Mouse (Mus musculus) cerebellum, adult 2 months (tissue): ENCODE data around the gene Spint2. TPM values are rescaled to one million over a fixed set of nuclear protein-coding genes. Genes with fewer than 3 reads are reported as not detected.

Source experiments
- DNase-seq, 2 experiments: peaks; one replicate each; pipeline ENCODE4 v3.0.0; 2021
- H3K27ac ChIP-seq: fragments of 200-500 bp; 2 replicates; pipeline ENCODE4 v1.5.1; 2012; ENCODE audit warnings: low read length, control low read depth, inconsistent platforms; ENCODE audit not compliant: insufficient read depth
- H3K27me3 ChIP-seq: fragments of 200-500 bp; 2 replicates; pipeline ENCODE4 v1.6.1; 2012; ENCODE audit warnings: inconsistent platforms, mild to moderate bottlenecking, low read length, moderate library complexity; ENCODE audit not compliant: control insufficient read depth, insufficient read depth
- H3K4me1 ChIP-seq: fragments of 200-500 bp; 2 replicates; pipeline ENCODE4 v1.6.1; 2011; ENCODE audit warnings: low read length; ENCODE audit not compliant: control insufficient read depth, insufficient read depth
- H3K4me3 ChIP-seq: fragments of 200-500 bp; replicated peaks from 2 replicates; pipeline ENCODE3; 2011; ENCODE audit warnings: mild to moderate bottlenecking, low read depth, low read length, control low read depth; ENCODE audit not compliant: insufficient read depth
- CTCF ChIP-seq: fragments of 200-500 bp; IDR thresholded peaks from 2 replicates; pipeline ENCODE4 v1.5.1; 2011; ENCODE audit warnings: low read depth, mild to moderate bottlenecking, control low read depth, low read length, moderate library complexity, borderline replicate concordance; ENCODE audit not compliant: insufficient read depth
- POLR2A ChIP-seq: fragments of 200-500 bp; IDR thresholded peaks from 2 replicates; pipeline ENCODE4 v1.6.1; 2011; ENCODE audit warnings: low read length, control low read depth, borderline replicate concordance; ENCODE audit not compliant: insufficient read depth
- WGBS: fragments of 180-500 bp; shearing (Covaris S2); methylation state at CpG from one replicate; pipeline ENCODE4 v1.1.7; 2018; 5-methylcytosine and 5-hydroxymethylcytosine counted together
- polyA plus RNA-seq: library from polyadenylated mRNA; depleted of rRNA; stranded (reverse); fragments of >200 nt; gene quantifications from 2 replicates; pipeline ENCODE4 v1.2.3, GENCODE M21; 2012

Gene Spint2
- polyA plus RNA-seq, 1 experiment = 46.2 TPM

- H3K4me3 ChIP-seq = no peak overlapping the region
- no peaks in the 10 kb centered on the region for H3K27me3 ChIP-seq
- peaks cover 16% of the 10 kb centered on the region for H3K4me1 ChIP-seq
- 13% methylated on average over 10 of the region's 10 CpGs for WGBS
- H3K27ac ChIP-seq = no peak overlapping the region
- TF ChIP-seq POLR2A (no peak), CTCF (peak; percentile 89)
- peak; percentile 74 for DNase-seq
These were observed 15.3 kb upstream of the Spint2 start for GRCm38 (mm10) chr7:29296998-29297397.

- TF ChIP-seq CTCF = no peak
- TF ChIP-seq POLR2A = no peak
- no peak for DNase-seq
- Histone ChIP-seq H3K27me3 (no peaks in the 10 kb centered on the region), H3K4me1 (peaks cover 26% of the 10 kb centered on the region), H3K4me3 (no peak overlapping the region), H3K27ac (no peak overlapping the region)
- WGBS = 77% methylated on average over 24 of the region's 24 CpGs
These were observed 14.3 kb upstream of the Spint2 start for GRCm38 (mm10) chr7:29295861-29296647.

GRCm38 (mm10) chr7:29294111-29294761 is 12.5 kb upstream of the Spint2 start:
- WGBS = 70% methylated on average over 13 of the region's 13 CpGs
- Histone ChIP-seq H3K27me3 (no peaks in the 10 kb centered on the region), H3K4me1 (peaks cover 28% of the 10 kb centered on the region), H3K4me3 (no peak overlapping the region), H3K27ac (no peak overlapping the region)
- peak in 1 of 2 experiments; percentile 15 for DNase-seq
- TF ChIP-seq CTCF (no peak), POLR2A (no peak)

- Histone ChIP-seq H3K4me3 (no peak overlapping the region), H3K27ac (peak overlapping the region; percentile 87), H3K4me1 (peaks cover 28% of the 10 kb centered on the region), H3K27me3 (no peaks in the 10 kb centered on the region)
- TF ChIP-seq POLR2A (no peak), CTCF (no peak)
- WGBS = 53% methylated on average over 19 of the region's 19 CpGs
- peak in 1 of 2 experiments; percentile 24 for DNase-seq
These were observed 11.7 kb upstream of the Spint2 start for GRCm38 (mm10) chr7:29293131-29294065.

GRCm38 (mm10) chr7:29292458-29293098 is 10.9 kb upstream of the Spint2 start:
- WGBS = 18% methylated on average over 8 of the region's 8 CpGs
- Histone ChIP-seq H3K4me3 (no peak overlapping the region), H3K27ac (peak overlapping the region; percentile 87), H3K27me3 (no peaks in the 10 kb centered on the region), H3K4me1 (peaks cover 28% of the 10 kb centered on the region)
- TF ChIP-seq POLR2A (peak; percentile 25; the same call in 1 of the 2 replicates), CTCF (no peak)
- DNase-seq = no peak

- WGBS = 16% methylated on average over 7 of the region's 7 CpGs
- Histone ChIP-seq H3K27ac (peak overlapping the region; percentile 87), H3K4me3 (no peak overlapping the region), H3K27me3 (no peaks in the 10 kb centered on the region), H3K4me1 (peaks cover 28% of the 10 kb centered on the region)
- TF ChIP-seq POLR2A = no peak
- no peak for TF ChIP-seq CTCF
- DNase-seq = peak; percentile 79 to 85
These were observed 10.1 kb upstream of the Spint2 start for GRCm38 (mm10) chr7:29291616-29292457.
